Mouse (Mus musculus) brown adipose tissue, adult 24 weeks (tissue): Measurements from ENCODE around the gene Cacybp. TPM values are rescaled to one million over a fixed set of nuclear protein-coding genes. Genes with fewer than 3 reads are reported as not detected.

ENCODE experiments used
- H3K27ac ChIP-seq: fragments of 200-500 bp; replicated peaks from 2 replicates; pipeline ENCODE4 v1.5.1; 2012; ENCODE audit warnings: low read depth, mild to moderate bottlenecking, low read length
- H3K4me1 ChIP-seq: fragments of 200-500 bp; 2 replicates; pipeline ENCODE4 v1.6.1; 2012; ENCODE audit warnings: low read length, mixed read lengths; ENCODE audit not compliant: control insufficient read depth, insufficient read depth, insufficient read length
- H3K4me3 ChIP-seq: fragments of 200-500 bp; 2 replicates; pipeline ENCODE4 v1.5.1; 2012; ENCODE audit warnings: low read depth, mild to moderate bottlenecking, low read length, moderate library complexity; ENCODE audit not compliant: insufficient read depth
- polyA plus RNA-seq: library from polyadenylated mRNA; stranded (reverse); fragments of >200 nt; gene quantifications from 2 replicates; pipeline ENCODE4 v1.2.4, GENCODE M21; 2012; ENCODE audit not compliant: missing spikeins, insufficient read depth, insufficient read length

The Cacybp gene
- polyA plus RNA-seq = 86.5 and 125 TPM in 2 replicates

- Histone ChIP-seq H3K4me3 (peak within 1 kb of the TSS; percentile 87), H3K27ac (peak within 1 kb of the TSS; percentile 99), H3K4me1 (peaks cover 4% of the 10 kb centered on the region; the same call in 1 of the 2 replicates)
These were observed at the start of gene Cacybp for GRCm38 (mm10) chr1:160212703-160213669. Gene Cacybp, minus strand, starts transcription at chr1:160212875.

DNA sequence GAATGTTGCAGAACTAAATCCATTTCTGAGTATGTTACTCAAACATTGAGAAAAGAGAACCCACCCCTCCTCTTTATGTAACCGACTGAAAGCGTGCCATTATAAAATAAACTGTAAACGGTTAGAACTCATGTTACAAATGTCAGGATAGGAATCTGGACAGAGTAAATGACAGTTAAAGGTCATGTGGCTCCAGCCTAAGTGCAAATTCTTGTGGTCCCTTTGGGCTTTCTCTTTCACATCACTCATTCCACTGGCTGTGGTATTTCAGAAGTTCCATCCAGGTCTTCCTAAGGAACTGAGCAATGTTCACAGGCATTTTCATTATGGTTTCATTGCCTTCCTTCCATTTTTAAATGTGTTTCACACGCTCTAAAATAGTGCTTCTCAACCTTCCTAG is 49.7 kb upstream of the Cacybp start:
- peaks cover 4% of the 10 kb centered on the region for H3K4me1 ChIP-seq
- H3K27ac ChIP-seq = no peak overlapping the region
- H3K4me3 ChIP-seq = no peak overlapping the region

DNA sequence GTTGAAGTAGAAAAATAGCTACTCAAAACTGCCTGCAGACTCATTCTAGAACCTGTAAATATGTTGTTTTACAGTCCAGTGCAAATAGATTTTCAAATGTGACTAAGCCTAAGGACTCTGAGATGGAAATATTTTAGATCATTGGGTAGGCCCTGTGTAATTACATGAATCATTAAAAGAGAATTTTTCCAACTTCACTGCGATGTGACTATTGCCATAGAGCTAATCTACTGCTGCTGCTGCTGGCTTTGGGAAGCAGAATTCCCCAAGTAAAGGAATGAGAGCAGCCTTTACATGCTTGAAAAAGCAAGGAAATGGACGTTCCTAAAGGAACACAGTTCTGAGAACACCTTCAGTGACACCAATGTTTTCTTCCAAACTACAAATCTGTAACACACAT is 49.2 kb upstream of the Cacybp start:
- H3K4me1 ChIP-seq = peaks cover 4% of the 10 kb centered on the region
- no peak overlapping the region for H3K27ac ChIP-seq
- no peak overlapping the region for H3K4me3 ChIP-seq

DNA sequence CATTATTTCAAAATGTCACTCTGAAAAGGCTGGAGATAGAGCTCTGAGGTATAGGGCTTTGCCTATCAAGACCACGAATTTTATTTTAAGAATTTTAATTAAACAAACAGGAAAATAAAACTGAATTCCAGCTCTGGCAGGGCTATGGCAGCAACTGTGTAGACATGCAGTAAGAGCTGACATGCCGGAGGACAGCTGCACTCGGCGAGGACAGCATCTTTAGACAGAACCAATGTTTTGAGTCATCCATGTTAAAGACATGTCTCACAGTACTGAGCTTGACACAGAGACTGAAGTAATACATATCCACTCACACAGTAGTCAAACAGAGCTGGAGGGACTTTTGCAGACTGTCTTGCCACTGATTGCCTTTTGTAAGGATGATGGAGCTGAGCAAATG is 47.9 kb upstream of the Cacybp start:
- H3K4me1 ChIP-seq = peaks cover 4% of the 10 kb centered on the region
- no peak overlapping the region for H3K27ac ChIP-seq

DNA sequence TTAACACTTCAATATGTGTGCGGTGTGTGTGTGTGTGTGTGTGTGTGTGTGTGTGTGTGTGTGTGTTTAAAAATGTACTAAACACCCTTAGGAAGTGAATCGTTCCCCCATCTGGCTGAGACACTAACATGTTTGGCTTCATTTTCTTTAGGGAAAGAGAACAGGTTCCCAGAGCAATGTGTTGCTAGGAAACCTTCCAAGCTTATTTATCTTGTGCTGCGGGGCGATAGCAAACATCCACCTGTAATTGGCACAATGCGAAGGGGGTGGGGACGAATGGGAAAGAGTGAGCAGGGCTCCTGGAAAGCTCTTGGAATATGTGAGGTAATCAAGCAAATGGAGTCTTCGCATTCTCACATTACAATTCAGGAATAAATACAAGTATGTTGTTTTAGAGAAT is 47.2 kb upstream of the Cacybp start:
- Histone ChIP-seq H3K4me1 (peaks cover 4% of the 10 kb centered on the region), H3K4me3 (no peak overlapping the region), H3K27ac (no peak overlapping the region)

More for the DNA sequence above, 47.9 kb upstream of the Cacybp start:
- H3K4me3 ChIP-seq = no peak overlapping the region

GRCm38 (mm10) chr1:160253108-160253507 is 40.4 kb upstream of the Cacybp start:
- Histone ChIP-seq H3K27ac (no peak overlapping the region), H3K4me3 (no peak overlapping the region), H3K4me1 (no peaks in the 10 kb centered on the region)

DNA sequence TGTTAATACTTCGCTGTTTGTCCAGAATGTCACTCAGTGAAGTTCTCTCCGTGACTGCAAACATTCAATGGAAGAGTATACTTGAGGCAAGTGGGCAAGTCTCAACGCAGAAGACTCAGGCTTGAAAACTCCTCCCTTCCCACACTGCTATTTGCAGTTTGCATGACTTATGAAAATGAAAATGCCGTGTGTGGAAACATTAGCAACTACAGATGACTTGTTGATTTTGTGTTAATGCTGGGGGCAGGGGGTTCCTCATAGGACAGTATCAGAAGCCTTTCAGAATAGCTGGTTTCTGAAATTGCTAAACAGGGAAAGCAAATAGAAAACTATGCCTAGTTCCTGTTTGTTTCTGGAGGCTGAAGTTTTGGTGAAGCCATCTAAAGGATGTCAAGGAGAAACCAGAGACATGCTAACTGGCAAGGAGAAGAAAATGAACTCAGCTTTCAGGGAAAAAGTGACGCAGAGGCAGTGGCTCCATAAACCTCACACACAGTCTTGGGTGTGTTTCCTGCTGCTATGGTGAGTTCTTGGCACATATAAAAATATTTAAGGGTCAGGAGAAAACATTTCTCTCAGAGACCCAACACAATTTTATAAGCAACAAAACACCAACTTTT is 38.8 kb upstream of the Cacybp start:
- Histone ChIP-seq H3K4me3 (no peak overlapping the region), H3K27ac (no peak overlapping the region)

DNA sequence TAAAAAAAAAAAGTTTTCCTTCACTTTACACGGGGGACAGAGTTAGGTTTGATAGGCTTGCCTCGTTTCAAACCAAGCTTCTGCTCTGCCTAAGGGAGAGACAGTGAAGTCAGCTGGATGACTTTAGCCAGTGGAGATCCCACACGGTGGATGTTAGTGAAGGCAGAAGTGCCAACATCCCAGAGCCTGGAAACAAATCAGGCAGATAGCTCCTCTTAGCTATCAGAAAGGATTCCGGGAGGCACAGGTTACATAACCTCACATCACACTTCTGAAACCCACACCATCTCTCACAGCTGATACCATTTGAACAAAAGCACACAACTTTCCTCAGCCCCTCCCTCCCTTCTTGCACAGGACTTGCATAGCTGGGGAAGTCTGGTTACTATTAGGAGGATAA is 38.1 kb upstream of the Cacybp start:
- no peak overlapping the region for H3K27ac ChIP-seq

More for the DNA sequence above, 38.8 kb upstream of the Cacybp start:
- no peaks in the 10 kb centered on the region for H3K4me1 ChIP-seq

DNA sequence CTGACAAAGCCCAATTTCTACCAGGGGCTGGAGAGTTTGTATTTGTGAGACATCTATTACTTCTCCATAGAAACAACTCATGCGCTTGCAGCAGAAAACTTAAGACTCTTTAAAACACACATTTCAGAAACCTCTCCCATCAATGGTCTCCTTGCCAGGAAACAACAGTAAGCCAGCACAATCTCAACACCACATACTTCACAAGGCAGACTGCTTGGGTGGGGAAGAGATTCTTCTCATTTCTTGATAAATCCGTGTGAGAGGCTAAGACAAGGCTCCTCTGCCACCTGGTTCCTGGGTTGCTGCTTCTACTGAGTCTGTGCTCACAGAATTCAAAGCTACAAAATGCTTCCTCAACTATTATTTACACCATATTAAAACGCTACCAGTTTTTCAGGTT is 37.1 kb upstream of the Cacybp start:
- Histone ChIP-seq H3K27ac (no peak overlapping the region), H3K4me3 (no peak overlapping the region), H3K4me1 (no peaks in the 10 kb centered on the region)

More for the DNA sequence above, 38.1 kb upstream of the Cacybp start:
- Histone ChIP-seq H3K4me1 (no peaks in the 10 kb centered on the region), H3K4me3 (no peak overlapping the region)

DNA sequence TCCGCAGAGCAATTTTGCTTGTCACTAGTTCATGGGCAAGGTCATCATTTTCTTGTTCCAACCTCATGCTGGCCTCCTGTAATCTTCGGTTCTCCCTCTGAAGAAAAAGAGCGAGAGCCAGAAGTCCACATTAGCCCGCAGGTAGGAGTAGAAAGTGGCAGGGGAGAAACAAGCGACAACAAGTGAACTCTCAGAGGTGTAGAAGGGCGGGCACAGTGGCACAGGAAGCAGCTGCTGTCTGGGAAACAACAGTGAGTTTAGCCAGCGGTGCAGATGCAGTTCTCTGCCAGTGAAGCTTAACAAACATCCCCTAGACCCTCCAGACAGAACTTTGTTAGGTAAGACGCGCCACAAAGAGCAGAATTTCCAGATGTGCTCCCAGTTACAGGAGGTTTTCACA is 34.8 kb upstream of the Cacybp start:
- no peak overlapping the region for H3K27ac ChIP-seq
- H3K4me3 ChIP-seq = no peak overlapping the region
- H3K4me1 ChIP-seq = no peaks in the 10 kb centered on the region

- H3K4me3 ChIP-seq = no peak overlapping the region
- no peaks in the 10 kb centered on the region for H3K4me1 ChIP-seq
- no peak overlapping the region for H3K27ac ChIP-seq
These were observed 34.2 kb upstream of the Cacybp start for GRCm38 (mm10) chr1:160246844-160247243.

DNA sequence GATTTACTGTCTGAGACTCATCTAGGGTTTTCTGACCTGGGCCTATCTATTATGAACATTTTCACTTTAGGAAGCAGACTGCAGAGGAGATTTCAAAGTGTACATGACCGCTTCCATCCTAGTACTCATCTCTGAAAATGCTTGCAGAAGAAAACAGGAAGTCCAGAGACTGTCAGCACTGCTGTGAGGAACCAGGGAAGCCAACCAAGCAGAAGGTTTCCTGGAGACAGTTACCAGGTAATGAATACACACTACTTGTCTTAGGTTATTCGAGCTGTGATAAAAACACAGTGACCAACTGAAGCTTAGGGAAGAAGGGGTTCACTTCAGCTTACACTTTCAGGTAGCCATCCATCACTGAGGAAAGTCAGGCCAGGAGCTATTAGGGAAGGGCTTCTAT is 33.3 kb upstream of the Cacybp start:
- Histone ChIP-seq H3K4me3 (no peak overlapping the region), H3K27ac (no peak overlapping the region), H3K4me1 (no peaks in the 10 kb centered on the region)

DNA sequence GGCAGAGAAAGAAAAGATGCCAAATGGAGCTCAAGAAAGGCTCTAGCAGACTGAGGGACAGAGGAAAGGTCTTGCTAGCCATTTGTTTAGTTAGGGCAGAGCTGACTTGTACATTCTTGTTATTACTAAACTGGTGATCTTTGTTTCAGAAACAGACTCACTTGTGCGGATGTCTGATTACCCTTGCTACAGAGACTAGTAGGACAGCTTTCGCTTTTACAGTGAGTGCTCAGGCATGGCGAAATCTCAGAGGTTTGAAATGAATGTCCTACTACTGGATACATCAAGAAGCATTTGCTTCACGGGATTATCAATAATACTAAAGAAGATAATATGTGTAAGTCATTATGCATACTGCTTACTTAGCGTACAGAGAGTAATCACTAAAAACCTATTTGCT is 32.0 kb upstream of the Cacybp start:
- H3K27ac ChIP-seq = no peak overlapping the region
- no peaks in the 10 kb centered on the region for H3K4me1 ChIP-seq
- no peak overlapping the region for H3K4me3 ChIP-seq

- H3K4me3 ChIP-seq = no peak overlapping the region
- H3K27ac ChIP-seq = no peak overlapping the region
- H3K4me1 ChIP-seq = no peaks in the 10 kb centered on the region
These were observed 27.4 kb upstream of the Cacybp start for GRCm38 (mm10) chr1:160240091-160240490.

DNA sequence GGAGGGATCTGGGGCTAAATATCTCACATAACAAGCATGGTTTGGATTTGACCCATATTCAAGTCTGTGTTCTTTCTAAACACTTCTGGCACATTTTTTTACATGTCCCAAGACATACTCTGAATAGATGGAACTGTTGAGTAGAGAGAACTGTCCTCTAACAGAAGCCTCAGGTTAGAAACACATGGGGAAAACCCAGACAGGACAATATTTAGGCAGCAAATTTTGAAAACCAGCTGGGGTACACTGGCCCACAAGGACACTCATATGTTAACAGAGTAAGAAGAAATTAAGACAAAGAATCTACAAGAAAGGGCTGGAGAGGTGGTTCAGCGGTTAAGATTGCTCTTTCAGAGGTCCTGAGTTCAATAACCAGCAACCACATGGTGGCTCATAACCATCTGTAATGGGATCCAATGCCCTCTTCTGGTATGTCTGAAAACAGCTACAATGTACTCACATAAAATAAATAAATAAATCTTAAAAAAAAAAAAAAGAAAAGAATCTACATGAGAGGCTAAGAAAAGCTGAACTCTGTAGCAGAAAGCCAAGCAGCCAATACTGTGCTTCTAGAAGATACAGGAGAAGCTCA is 26.3 kb upstream of the Cacybp start:
- Histone ChIP-seq H3K27ac (no peak overlapping the region), H3K4me3 (no peak overlapping the region)

More for the DNA sequence above, 26.3 kb upstream of the Cacybp start:
- no peaks in the 10 kb centered on the region for H3K4me1 ChIP-seq
